Mouse (Mus musculus) layer of hippocampus, postnatal 10 days (tissue): ENCODE measurements around the gene Ap2a1. TPM values are rescaled to one million over a fixed set of nuclear protein-coding genes. Genes with fewer than 3 reads are reported as not detected.
"Not testable (repeated sequence)": the region's sequence is repeated elsewhere in the genome, so short reads cannot be mapped to it uniquely, and the experiment has no call there.

Experiments used
- DNase-seq, 2 experiments: peaks; one replicate each; pipeline ENCODE4 v3.0.0; 2021; ENCODE audit warnings: low spot score in 2 of 2
- total RNA-seq, 2 experiments: library from RNA; stranded (reverse); gene quantifications; 2 replicates each; pipeline ENCODE4 v1.2.3; 2021

Gene Ap2a1
- total RNA-seq, 2 experiments from 2014 or later, result 261 to 290 TPM

GRCm38 (mm10) chr7:44896499-44896898 lies 32.8 kb downstream of the Ap2a1 start:
- peak in 1 of 2 experiments; percentile 41 for DNase-seq

- DNase-seq, result peak; percentile 92 to 93
Measured at GRCm38 (mm10) chr7:44895593-44896434, 33.5 kb downstream of the Ap2a1 start, which contains the start of gene Fuz. TSS of gene Fuz (plus strand) at chr7:44896079.

GRCm38 (mm10) chr7:44895206-44895592 lies 34.1 kb downstream of the Ap2a1 start:
- no peak for DNase-seq

GRCm38 (mm10) chr7:44894175-44894574 lies 35.1 kb downstream of the Ap2a1 start:
- DNase-seq, result no peak

GRCm38 (mm10) chr7:44893197-44893596 lies 36.1 kb downstream of the Ap2a1 start:
- DNase-seq, result no peak

- DNase-seq, result peak; percentile 88 to 89
Measured at GRCm38 (mm10) chr7:44892276-44892921, 36.9 kb downstream of the Ap2a1 start, which contains the start of gene Med25. TSS of gene Med25 (minus strand) at chr7:44892712.

- DNase-seq, result no peak
Measured at GRCm38 (mm10) chr7:44891611-44892010, 37.7 kb downstream of the Ap2a1 start.

GRCm38 (mm10) chr7:44890737-44891136 lies 38.6 kb downstream of the Ap2a1 start:
- no peak for DNase-seq

- no peak for DNase-seq
Measured at GRCm38 (mm10) chr7:44890180-44890579, 39.1 kb downstream of the Ap2a1 start.

- DNase-seq, result no peak
Measured at GRCm38 (mm10) chr7:44888256-44889105, 40.8 kb downstream of the Ap2a1 start.

- no peak for DNase-seq
Measured at GRCm38 (mm10) chr7:44886964-44887363, 42.3 kb downstream of the Ap2a1 start.

GRCm38 (mm10) chr7:44884637-44885036 lies 44.7 kb downstream of the Ap2a1 start:
- no peak for DNase-seq

- DNase-seq, result no peak
Measured at GRCm38 (mm10) chr7:44883036-44883435, 46.3 kb downstream of the Ap2a1 start.

- no peak for DNase-seq
Measured at GRCm38 (mm10) chr7:44877833-44878232, 51.5 kb downstream of the Ap2a1 start.

- DNase-seq, result not testable (repeated sequence)
Measured at GRCm38 (mm10) chr7:44871774-44872173, 57.5 kb downstream of the Ap2a1 start.

GRCm38 (mm10) chr7:44871181-44871580 lies 58.1 kb downstream of the Ap2a1 start:
- DNase-seq, result no peak

- no peak for DNase-seq
Measured at GRCm38 (mm10) chr7:44870614-44871013, 58.7 kb downstream of the Ap2a1 start.

GRCm38 (mm10) chr7:44869697-44870528 lies 59.4 kb downstream of the Ap2a1 start, which contains the start of gene Ptov1:
TSS of gene Ptov1 (minus strand) at chr7:44869788.
- DNase-seq, result peak; percentile 89 to 91

- peak; percentile 63 to 73 for DNase-seq
Measured at GRCm38 (mm10) chr7:44868919-44869696, 60.2 kb downstream of the Ap2a1 start.

- no peak for DNase-seq
Measured at GRCm38 (mm10) chr7:44868465-44868864, 60.8 kb downstream of the Ap2a1 start.
